Mouse (Mus musculus) liver, postnatal 0 days (tissue): Measurements from ENCODE around the gene Zfp2.

Source experiments
- CTCF ChIP-seq: sonication (generic); IDR thresholded peaks from 2 replicates; pipeline ENCODE4 v1.5.1; 2016; ENCODE audit warnings: antibody characterized with exemption, low read depth
- EP300 ChIP-seq: IDR thresholded peaks from 2 replicates; pipeline ENCODE4 v1.6.1; 2016; ENCODE audit warnings: antibody characterized with exemption, low read depth, mild to moderate bottlenecking

DNA sequence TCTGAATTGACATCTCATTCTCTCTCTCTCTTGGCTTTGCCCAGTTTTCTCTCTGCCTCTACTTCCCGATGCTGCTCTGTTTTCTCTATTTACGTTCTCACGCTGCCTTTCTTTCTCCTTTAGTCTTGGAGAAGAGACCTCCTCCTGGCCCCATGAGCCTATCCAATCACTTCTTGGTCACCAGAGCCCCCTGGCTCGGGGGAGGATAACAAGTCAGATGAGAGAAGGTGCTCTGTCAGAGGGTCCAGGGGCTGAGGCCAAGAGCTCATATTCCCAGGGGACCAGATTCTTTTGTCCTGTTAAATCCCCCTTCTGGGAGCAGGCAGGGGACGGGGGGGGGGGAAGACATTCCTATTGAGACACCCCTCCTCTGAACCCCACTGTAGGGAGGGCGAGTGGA, 37.7 kb upstream of the Zfp2 start, which contains the start of gene Prop1:
- TF ChIP-seq CTCF (no peak), EP300 (no peak)
